Mouse (Mus musculus) hindbrain, embryonic 10.5 days (tissue): ENCODE data around the gene Vmn2r57. TPM values are rescaled to one million over a fixed set of nuclear protein-coding genes. Genes with fewer than 3 reads are reported as not detected.
"Not testable (repeated sequence)": the region's sequence is repeated elsewhere in the genome, so short reads cannot be mapped to it uniquely, and the experiment has no call there.

ENCODE experiments used
- DNase-seq: peaks from one replicate; pipeline ENCODE4 v3.0.0-alpha.2; 2017; ENCODE audit warnings: low spot score
- H3K27ac ChIP-seq: fragments of 300-500 bp; sonication (generic); 2 replicates; pipeline ENCODE4 v1.5.1; 2016; ENCODE audit warnings: mild to moderate bottlenecking, moderate library complexity
- H3K27me3 ChIP-seq: fragments of 300-500 bp; sonication (generic); 2 replicates; pipeline ENCODE4 v1.6.1; 2016; ENCODE audit warnings: mild to moderate bottlenecking; ENCODE audit not compliant: poor library complexity, insufficient read depth, severe bottlenecking
- H3K36me3 ChIP-seq: fragments of 300-500 bp; sonication (generic); 2 replicates; pipeline ENCODE4 v1.6.1; 2016; ENCODE audit warnings: mild to moderate bottlenecking, moderate library complexity
- H3K4me1 ChIP-seq: fragments of 300-500 bp; sonication (generic); replicated peaks from 2 replicates; pipeline ENCODE4 v1.6.1; 2016; ENCODE audit warnings: mild to moderate bottlenecking
- H3K4me3 ChIP-seq: fragments of 300-500 bp; sonication (generic); 2 replicates; pipeline ENCODE4 v1.5.1; 2016; ENCODE audit warnings: mild to moderate bottlenecking, moderate library complexity
- H3K9me3 ChIP-seq: fragments of 300-500 bp; sonication (generic); 2 replicates; pipeline ENCODE4 v1.6.1; 2016; ENCODE audit warnings: mild to moderate bottlenecking, moderate library complexity
- WGBS: fragments of 180-500 bp; shearing (Covaris S2); methylation state at CpG from one replicate; pipeline ENCODE4 v1.1.7; 2016; 5-methylcytosine and 5-hydroxymethylcytosine counted together
- polyA plus RNA-seq: library from polyadenylated mRNA; unstranded; fragments of >200 nt; fragmentation: Nextera tagmentation; extraction: Ambion mirVana; gene quantifications from 2 replicates; pipeline ENCODE4 v1.2.1, GENCODE M21; 2016

The Vmn2r57 gene
- 0.15 and 0.17 TPM in 2 replicates for polyA plus RNA-seq

DNA sequence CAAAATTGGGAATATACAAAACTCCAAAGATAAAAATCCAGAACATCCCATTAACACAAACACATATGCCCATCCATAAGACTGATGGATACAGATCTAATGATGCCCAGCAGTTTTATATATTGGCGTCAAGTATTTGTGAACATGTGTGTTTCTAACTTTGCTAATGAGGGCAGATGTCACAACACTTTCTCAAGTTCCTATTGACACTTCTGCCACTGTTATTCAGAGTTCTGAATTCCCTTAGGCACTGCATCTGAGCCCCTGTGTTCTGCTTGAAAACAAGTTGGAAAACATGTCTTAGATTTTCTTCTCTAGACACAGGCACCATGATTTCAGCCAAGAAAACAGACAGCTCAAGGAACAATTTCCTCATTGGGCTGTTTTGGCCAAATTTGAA, at the start of gene Vmn2r57:
TSS of gene Vmn2r57 (minus strand) at position 101 of the 400 bp plus-strand sequence.
- H3K36me3 ChIP-seq, DNase-seq, H3K27ac ChIP-seq, H3K4me1 ChIP-seq, H3K4me3 ChIP-seq, H3K9me3 ChIP-seq, H3K27me3 ChIP-seq: not testable (repeated sequence)
- 77% methylated on average over 1 of the region's 1 CpGs for WGBS

DNA sequence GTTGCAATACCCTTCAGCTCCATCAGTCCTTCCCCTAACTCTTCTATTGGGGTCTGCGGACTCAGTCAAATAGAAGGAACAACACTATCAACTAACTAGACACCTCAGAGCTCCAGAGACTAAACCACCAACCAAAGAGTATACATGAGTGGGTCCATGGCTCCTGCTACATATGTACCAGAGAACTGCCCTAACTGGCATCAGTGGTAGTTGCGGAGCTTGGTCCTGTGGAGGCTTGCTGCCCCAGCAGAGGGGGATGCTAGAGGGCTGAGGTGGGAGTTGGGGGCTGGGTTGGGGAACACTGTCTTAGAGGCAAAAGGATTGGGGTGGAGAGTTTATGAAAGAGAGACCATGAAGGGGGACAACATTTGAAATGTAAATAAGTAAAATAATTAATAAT, 49.4 kb upstream of the Vmn2r57 start:
- WGBS, result 98% methylated on average over 2 of the region's 2 CpGs
- H3K27me3 ChIP-seq, result no peaks in the 10 kb centered on the region
- no peak for DNase-seq
- peaks cover 18% of the 10 kb centered on the region for H3K36me3 ChIP-seq
- peaks cover 40% of the 10 kb centered on the region for H3K9me3 ChIP-seq
- H3K27ac ChIP-seq, result no peak overlapping the region
- H3K4me3 ChIP-seq, result no peak overlapping the region
- H3K4me1 ChIP-seq, result no peaks in the 10 kb centered on the region

DNA sequence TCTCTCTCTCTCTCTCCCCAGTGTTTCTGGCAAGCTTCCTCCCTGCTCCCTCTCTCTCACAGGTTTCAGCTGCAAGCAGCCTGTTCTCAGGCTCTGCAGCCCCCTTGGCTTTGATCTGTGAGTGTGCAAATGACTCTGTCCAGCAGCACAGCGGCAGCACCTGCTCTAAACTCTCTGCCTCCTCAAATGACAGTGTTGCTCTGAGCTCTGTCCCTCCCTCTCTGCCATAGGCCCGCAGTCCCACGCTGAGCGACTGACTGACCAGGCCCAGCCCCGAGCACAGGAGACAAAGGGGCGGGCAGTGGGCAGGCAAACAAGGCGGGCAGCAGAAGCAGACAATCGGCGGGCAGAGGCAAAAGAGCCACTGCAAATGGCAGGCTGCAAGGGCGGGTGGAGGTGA, 3.4 kb upstream of the Vmn2r57 start:
- DNase-seq, result peak; percentile 24
- peak overlapping the region; percentile 32 for H3K4me3 ChIP-seq
- no peaks in the 10 kb centered on the region for H3K36me3 ChIP-seq
- 11% methylated on average over 10 of the region's 10 CpGs for WGBS
- H3K27ac ChIP-seq, result 0 out of 2 replicates have a peak overlapping the region, but pooled peaks have one; percentile 56
- H3K9me3 ChIP-seq, result peaks cover 14% of the 10 kb centered on the region
- H3K4me1 ChIP-seq, result no peaks in the 10 kb centered on the region
- H3K27me3 ChIP-seq, result no peaks in the 10 kb centered on the region

DNA sequence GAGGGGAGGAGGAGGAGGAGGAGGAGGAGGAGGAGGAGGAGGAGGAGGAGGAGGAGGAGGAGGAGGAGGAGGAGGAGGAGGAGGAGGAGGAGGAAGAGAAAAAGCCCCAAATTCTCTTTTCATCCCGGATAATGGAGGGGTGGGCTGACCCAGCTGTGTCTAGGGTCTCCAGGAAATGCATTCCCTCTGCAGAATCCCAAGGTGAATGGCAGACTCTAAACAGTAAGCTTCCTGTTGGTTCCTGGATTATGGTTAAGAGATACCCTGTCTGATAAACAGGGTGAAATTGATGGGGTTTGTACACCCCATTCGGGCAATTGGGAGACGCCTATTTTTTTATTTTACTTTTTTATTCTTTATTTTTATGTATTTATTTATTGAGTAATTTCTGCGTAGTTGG, 54.4 kb downstream of the Vmn2r57 start:
- no peaks in the 10 kb centered on the region for H3K4me1 ChIP-seq
- DNase-seq, result no peak
- H3K27ac ChIP-seq, result no peak overlapping the region
- 0 out of 2 replicates have a peak, but pooled peaks cover 5% of the 10 kb centered on the region for H3K36me3 ChIP-seq
- no peaks in the 10 kb centered on the region for H3K9me3 ChIP-seq
- peak overlapping the region; percentile 63 for H3K4me3 ChIP-seq
- 72% methylated on average over 4 of the region's 4 CpGs for WGBS
- no peaks in the 10 kb centered on the region for H3K27me3 ChIP-seq

DNA sequence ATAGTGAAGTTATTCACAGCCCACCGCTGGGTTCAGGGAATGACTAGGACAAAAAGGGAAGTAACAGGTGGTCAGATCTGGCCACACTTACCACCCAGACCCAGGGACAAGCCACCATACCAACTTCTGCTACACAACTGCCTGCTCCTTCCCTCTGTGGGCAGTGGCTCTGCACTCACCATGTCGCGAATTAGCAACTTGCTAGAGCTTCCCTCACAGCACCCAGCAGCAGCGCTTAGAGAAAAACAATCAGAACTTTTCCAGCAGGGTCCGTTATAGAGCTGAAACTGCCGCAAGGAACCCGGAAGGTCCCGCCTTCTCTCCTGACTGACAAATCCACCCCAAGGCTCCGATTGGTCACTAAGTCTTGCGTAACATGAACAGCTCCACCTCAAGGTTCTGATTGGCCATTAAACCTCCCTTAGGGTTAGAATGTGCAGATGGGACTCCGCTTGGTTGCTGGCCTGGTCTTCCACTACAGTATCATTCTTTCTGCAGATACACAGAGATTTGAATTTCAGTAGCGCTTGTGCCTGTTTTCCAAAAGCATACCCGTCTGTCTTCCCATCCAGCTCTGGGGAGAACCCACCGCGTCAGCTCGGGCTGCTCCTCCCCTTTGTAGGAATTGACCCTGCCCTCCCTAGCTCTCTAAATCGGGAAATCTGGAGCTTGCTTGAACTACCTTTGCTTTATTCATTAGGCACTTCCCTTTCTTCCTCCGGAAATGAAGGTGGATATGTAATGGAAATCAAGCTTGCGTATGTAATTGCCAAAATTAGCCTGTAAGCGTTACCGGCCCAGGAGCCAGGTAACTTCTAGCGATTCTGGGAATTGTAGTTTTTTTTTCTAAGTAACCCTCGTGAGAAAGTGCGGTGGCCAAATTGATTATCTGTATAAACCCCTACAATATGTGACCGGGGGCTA, 55.2 kb downstream of the Vmn2r57 start, which contains the start of gene AI987944:
TSS of gene AI987944 (minus strand) at position 332 of the 924 bp plus-strand sequence.
- H3K9me3 ChIP-seq, result no peaks in the 10 kb centered on the region
- H3K4me3 ChIP-seq, result peak within 1 kb of the TSS; percentile 63
- H3K36me3 ChIP-seq, result 0 out of 2 replicates have a peak, but pooled peaks cover 9% of the 10 kb centered on the region
- peak within 1 kb of the TSS; percentile 88 for H3K27ac ChIP-seq
- under 1% methylated on average over 25 of the region's 25 CpGs for WGBS
- no peaks in the 10 kb centered on the region for H3K27me3 ChIP-seq
- no peaks in the 10 kb centered on the region for H3K4me1 ChIP-seq
- DNase-seq, result peak; percentile 84

Other genes with a start within 250 kb of the Vmn2r57 start
- gene AI987944, start 55.3 kb downstream of the Vmn2r57 start, polyA plus RNA-seq, result 8.6 and 12.2 TPM in 2 replicates
- 0.05 TPM in 1 of 2 replicates, not detected in the other for gene Gm20449, start 50.7 kb upstream of the Vmn2r57 start, polyA plus RNA-seq
- gene AW146154, start 51.2 kb upstream of the Vmn2r57 start, polyA plus RNA-seq, result 7.7 and 11.3 TPM in 2 replicates
- gene Gm6871, start 125.0 kb upstream of the Vmn2r57 start, polyA plus RNA-seq, result not detected in 2 replicates
- gene 2610021A01Rik, start 150.5 kb upstream of the Vmn2r57 start, polyA plus RNA-seq, result 10.2 and 13.8 TPM in 2 replicates
- gene Zfp788, start 184.5 kb upstream of the Vmn2r57 start, polyA plus RNA-seq, result 9.7 and 13.8 TPM in 2 replicates